Mouse (Mus musculus) CH12.LX (cell line): ENCODE results near the gene Trex1. TPM values are rescaled to one million over a fixed set of nuclear protein-coding genes. Genes with fewer than 3 reads are reported as not detected.
A peak's percentile ranks its signal among the peaks of the same experiment; 100 is the strongest.

Source experiments
- DNase-seq: peaks from one replicate; pipeline ENCODE4 v3.0.0-alpha.2; 2013; ENCODE audit errors: extremely low read depth
- H3K27ac ChIP-seq: 2 replicates; pipeline ENCODE4 v1.5.1; 2012; ENCODE audit warnings: low read depth, mild to moderate bottlenecking, control low read depth, moderate library complexity; ENCODE audit not compliant: insufficient read depth
- H3K27me3 ChIP-seq: replicated peaks from 2 replicates; pipeline ENCODE3; 2012; ENCODE audit warnings: inconsistent platforms
- H3K36me3 ChIP-seq, 2 experiments: replicated peaks in 1 of 2; 2 replicates each; pipeline versions ENCODE3 to v1.6.1; 2012; ENCODE audit warnings: inconsistent platforms in 1 of 2, low read length in 1 of 2, mild to moderate bottlenecking in 1 of 2, mixed read lengths in 1 of 2, moderate library complexity in 1 of 2; ENCODE audit not compliant: control insufficient read depth in 1 of 2, insufficient read depth in 1 of 2
- H3K4me1 ChIP-seq, 2 experiments: 2 replicates each; pipeline ENCODE4 v1.6.1; 2012; ENCODE audit warnings: inconsistent platforms in 1 of 2, moderate library complexity in 1 of 2; ENCODE audit not compliant: insufficient read depth in 2 of 2, control insufficient read depth in 1 of 2
- H3K4me2 ChIP-seq: 2 replicates; pipeline ENCODE4 v1.6.1; 2012; ENCODE audit warnings: low read depth, mild to moderate bottlenecking, control low read depth; ENCODE audit not compliant: poor library complexity, insufficient read depth, severe bottlenecking
- H3K4me3 ChIP-seq, 3 experiments: fragments of 150-350 bp in 1 of 3; sonication (generic) in 1 of 3; replicated peaks in 1 of 3; 2 replicates each; pipeline versions ENCODE3 to v1.5.1; 2011 to 2012; ENCODE audit warnings: low read depth in 2 of 3, low read length in 2 of 3, mild to moderate bottlenecking in 2 of 3, moderate library complexity in 2 of 3, control low read depth in 1 of 3, improper control_type of control experiment in 1 of 3, inconsistent platforms in 1 of 3, mixed read lengths in 1 of 3; ENCODE audit not compliant: poor library complexity in 1 of 3
- H3K79me2 ChIP-seq: replicated peaks from 2 replicates; pipeline ENCODE4 v1.6.1; 2012; ENCODE audit warnings: mild to moderate bottlenecking, moderate library complexity; ENCODE audit not compliant: control insufficient read depth, poor library complexity, insufficient read depth, severe bottlenecking; ENCODE audit errors: extremely low read depth
- H3K9ac ChIP-seq: 2 replicates; pipeline ENCODE4 v1.6.1; 2012; ENCODE audit warnings: low read depth, mild to moderate bottlenecking, control low read depth, moderate library complexity; ENCODE audit not compliant: insufficient read depth
- H3K9me3 ChIP-seq: replicated peaks from 2 replicates; pipeline ENCODE3; 2012; ENCODE audit warnings: low read length, inconsistent platforms, mixed read lengths
- BHLHE40 ChIP-seq: IDR thresholded peaks from 2 replicates; pipeline ENCODE4 v1.6.1; 2011; ENCODE audit warnings: mild to moderate bottlenecking, low read depth, low read length, improper control_type of control experiment
- ELF1 ChIP-seq: IDR thresholded peaks from 2 replicates; pipeline ENCODE4 v1.6.1; 2014; ENCODE audit warnings: low read depth, mild to moderate bottlenecking, inconsistent platforms, low read length, improper control_type of control experiment
- ETS1 ChIP-seq: conservative IDR thresholded peaks from 2 replicates; pipeline ENCODE4 v1.6.1; 2012; ENCODE audit warnings: low read depth, mild to moderate bottlenecking, inconsistent platforms, low read length, improper control_type of control experiment, moderate library complexity
- HCFC1 ChIP-seq: IDR thresholded peaks from 2 replicates; pipeline ENCODE4 v1.6.1; 2012; ENCODE audit warnings: low read depth, mild to moderate bottlenecking, inconsistent platforms, low read length, improper control_type of control experiment
- JUND ChIP-seq: conservative IDR thresholded peaks from 2 replicates; pipeline ENCODE4 v1.6.1; 2011; ENCODE audit warnings: low read depth, low read length, improper control_type of control experiment
- KAT2A ChIP-seq: IDR thresholded peaks from 2 replicates; pipeline ENCODE4 v1.6.1; 2012; ENCODE audit warnings: low read length, improper control_type of control experiment, inconsistent platforms; ENCODE audit not compliant: insufficient replicate concordance
- MAFK ChIP-seq: IDR thresholded peaks from 2 replicates; pipeline ENCODE4 v1.6.1; 2011; ENCODE audit warnings: low read length, improper control_type of control experiment; ENCODE audit not compliant: insufficient replicate concordance
- MAX ChIP-seq: IDR thresholded peaks from 2 replicates; pipeline ENCODE4 v1.6.1; 2011; ENCODE audit warnings: low read length, improper control_type of control experiment
- MAZ ChIP-seq: IDR thresholded peaks from 2 replicates; pipeline ENCODE4 v1.6.1; 2012; ENCODE audit warnings: low read depth, mild to moderate bottlenecking, inconsistent platforms, low read length, improper control_type of control experiment, moderate library complexity
- MYC ChIP-seq: IDR thresholded peaks from 2 replicates; pipeline ENCODE4 v1.6.1; 2011; ENCODE audit warnings: low read depth, mild to moderate bottlenecking, improper control_type of control experiment, low read length
- NELFE ChIP-seq: IDR thresholded peaks from 2 replicates; pipeline ENCODE4 v1.6.1; 2011; ENCODE audit warnings: low read depth, low read length, improper control_type of control experiment
- PAX5 ChIP-seq: IDR thresholded peaks from 2 replicates; pipeline ENCODE4 v1.6.1; 2012; ENCODE audit warnings: low read length, inconsistent platforms, mixed read lengths
- RAD21 ChIP-seq: IDR thresholded peaks from 2 replicates; pipeline ENCODE4 v1.6.1; 2011; ENCODE audit warnings: low read depth, mild to moderate bottlenecking, low read length, improper control_type of control experiment, moderate library complexity
- SIN3A ChIP-seq: IDR thresholded peaks from 2 replicates; pipeline ENCODE4 v1.6.1; 2012; ENCODE audit warnings: low read length, improper control_type of control experiment, inconsistent platforms
- TBP ChIP-seq: conservative IDR thresholded peaks from 2 replicates; pipeline ENCODE4 v1.6.1; 2011; ENCODE audit warnings: low read depth, low read length, improper control_type of control experiment
- UBTF ChIP-seq: IDR thresholded peaks from 2 replicates; pipeline ENCODE4 v1.6.1; 2012; ENCODE audit warnings: low read depth, mild to moderate bottlenecking, inconsistent platforms, low read length, improper control_type of control experiment, moderate library complexity
- USF1 ChIP-seq: IDR thresholded peaks from 2 replicates; pipeline ENCODE4 v1.6.1; 2014; ENCODE audit warnings: low read depth, mild to moderate bottlenecking, inconsistent platforms, low read length, improper control_type of control experiment
- ZNF384 ChIP-seq: IDR thresholded peaks from 2 replicates; pipeline ENCODE4 v1.6.1; 2012; ENCODE audit warnings: low read depth, low read length, improper control_type of control experiment, inconsistent platforms
- dilution Hi-C: fragments of 300-500 bp; cut with MboI; formaldehyde crosslinking; loops from 2 replicates; pipeline ENCODE4 v1.14.3; 2020; ENCODE audit warnings: low sequenced_read_pairs; ENCODE audit not compliant: extremely low pct_unique_long_range_greater_than_20kb, extremely low pct_ligation_motif_present
- in situ Hi-C: fragments of 300-500 bp; cut with MboI; formaldehyde crosslinking; loops from 3 replicates; pipeline ENCODE4 v1.14.3; 2019; ENCODE audit warnings: low sequenced_read_pairs, low pct_ligation_motif_present, low pct_unique_long_range_greater_than_20kb, mixed read lengths
- polyA plus RNA-seq: library from polyadenylated mRNA; unstranded; fragments of >175 nt; gene quantifications from 2 replicates; pipeline ENCODE4 v1.2.1, GENCODE M21; 2012; ENCODE audit warnings: low read depth; ENCODE audit not compliant: insufficient read length
- total RNA-seq, 2 experiments: library from RNA; depleted of rRNA; stranded (reverse); fragments of 300-350 nt in 1 of 2; fragments of >200 nt in 1 of 2; gene quantifications; 2 replicates each; pipeline ENCODE4 v1.2.3; 2012 to 2014

Gene Trex1
- total and polyA plus RNA-seq, 3 experiments, result 20.8 to 22.9 (median 21.1) TPM

GRCm38 (mm10) chr9:109081749-109082123, 22.2 kb upstream of the Trex1 start:
- DNase-seq, result no peak
- Histone ChIP-seq H3K9ac (peak overlapping the region; percentile 87), H3K27ac (no peak overlapping the region), H3K9me3 (no peaks in the 10 kb centered on the region), H3K4me3 (peak overlapping the region; percentile 82 to 86 (median 84)), H3K27me3 (no peaks in the 10 kb centered on the region), H3K36me3 (peaks cover 9 to 39% of the 10 kb centered on the region in 2 experiments), H3K4me2 (peak overlapping the region; percentile 79; the same call in 1 of the 2 replicates), H3K4me1 (peaks cover 2 to 31% of the 10 kb centered on the region in 2 experiments; a peak in 3 of 4 replicates), H3K79me2 (peaks cover 27% of the 10 kb centered on the region)
- in situ Hi-C loops (loop anchor here (5.0 kb wide), 1 partner anchor 36 kb away; no protein-coding TSS in a partner anchor), dilution Hi-C loops (no loop called here)
- TF ChIP-seq KAT2A (no peak), SIN3A (no peak), ZNF384 (no peak), ETS1 (no peak), JUND (no peak), MAZ (no peak), USF1 (no peak), ELF1 (no peak), MYC (no peak), TBP (no peak), UBTF (no peak), MAFK (no peak), PAX5 (no peak), NELFE (no peak)

- no peak for TF ChIP-seq NELFE
- TF ChIP-seq USF1, result no peak
- no peak for TF ChIP-seq MAX
- TF ChIP-seq MAFK, result no peak
- no peak for TF ChIP-seq ELF1
- TF ChIP-seq BHLHE40, result no peak
- TF ChIP-seq HCFC1, result no peak
- TF ChIP-seq RAD21, result no peak
- Histone ChIP-seq H3K4me1 (peaks cover 2 to 32% of the 10 kb centered on the region in 2 experiments; a peak in 3 of 4 replicates), H3K9me3 (no peaks in the 10 kb centered on the region), H3K79me2 (peaks cover 27% of the 10 kb centered on the region), H3K27ac (no peak overlapping the region), H3K9ac (0 out of 2 replicates have a peak overlapping the region, but pooled peaks have one; percentile 87), H3K27me3 (no peaks in the 10 kb centered on the region), H3K36me3 (peaks cover 9 to 37% of the 10 kb centered on the region in 2 experiments), H3K4me3 (no peak overlapping the region), H3K4me2 (peak overlapping the region; percentile 79; the same call in 1 of the 2 replicates)
- dilution Hi-C loops (no loop called here), in situ Hi-C loops (loop anchor here (5.0 kb wide), 1 partner anchor 37 kb away; no protein-coding TSS in a partner anchor)
- DNase-seq, result no peak
These were observed 21.0 kb upstream of the Trex1 start for GRCm38 (mm10) chr9:109080516-109080915.
